Mouse (Mus musculus) intestine, embryonic 15.5 days (tissue): ENCODE results near the gene Chn2. TPM values are rescaled to one million over a fixed set of nuclear protein-coding genes. Genes with fewer than 3 reads are reported as not detected.

Source experiments
- ATAC-seq: fragments of 200-750 bp; cut with Nextera tagmentation; 2 replicates; pipeline ENCODE4 v1.8.0; 2017; ENCODE audit warnings: moderate TSS enrichment, moderate library complexity
- H3K27ac ChIP-seq: fragments of 300-500 bp; sonication (generic); 2 replicates; pipeline ENCODE4 v1.5.1; 2015; ENCODE audit warnings: mild to moderate bottlenecking, inconsistent platforms
- H3K27me3 ChIP-seq: fragments of 300-500 bp; sonication (generic); replicated peaks from 2 replicates; pipeline ENCODE4 v1.6.1; 2015; ENCODE audit warnings: inconsistent platforms
- H3K36me3 ChIP-seq: fragments of 300-500 bp; sonication (generic); 2 replicates; pipeline ENCODE4 v1.6.1; 2015; ENCODE audit warnings: inconsistent platforms
- H3K4me1 ChIP-seq: fragments of 300-500 bp; sonication (generic); replicated peaks from 2 replicates; pipeline ENCODE4 v1.6.1; 2015; ENCODE audit warnings: inconsistent platforms
- H3K4me2 ChIP-seq: fragments of 300-500 bp; sonication (generic); replicated peaks from 2 replicates; pipeline ENCODE4 v1.6.1; 2015; ENCODE audit warnings: mild to moderate bottlenecking, inconsistent platforms
- H3K4me3 ChIP-seq: fragments of 300-500 bp; sonication (generic); replicated peaks from 2 replicates; pipeline ENCODE4 v1.5.1; 2015; ENCODE audit warnings: inconsistent platforms
- H3K9ac ChIP-seq: fragments of 300-500 bp; sonication (generic); 2 replicates; pipeline ENCODE4 v1.6.1; 2015; ENCODE audit warnings: inconsistent platforms
- H3K9me3 ChIP-seq: fragments of 300-500 bp; sonication (generic); 2 replicates; pipeline ENCODE4 v1.6.1; 2016; ENCODE audit warnings: inconsistent platforms
- WGBS: fragments of 180-500 bp; shearing (Covaris S2); methylation state at CpG from one replicate; pipeline ENCODE4 v1.1.7; 2015; 5-methylcytosine and 5-hydroxymethylcytosine counted together
- polyA plus RNA-seq: library from polyadenylated mRNA; unstranded; fragments of >200 nt; fragmentation: Nextera tagmentation; extraction: Ambion mirVana; gene quantifications from 2 replicates; pipeline ENCODE4 v1.2.1, GENCODE M21; 2015

The Chn2 gene
- polyA plus RNA-seq, 1 experiment from 2014 or later = 20.8 TPM

DNA sequence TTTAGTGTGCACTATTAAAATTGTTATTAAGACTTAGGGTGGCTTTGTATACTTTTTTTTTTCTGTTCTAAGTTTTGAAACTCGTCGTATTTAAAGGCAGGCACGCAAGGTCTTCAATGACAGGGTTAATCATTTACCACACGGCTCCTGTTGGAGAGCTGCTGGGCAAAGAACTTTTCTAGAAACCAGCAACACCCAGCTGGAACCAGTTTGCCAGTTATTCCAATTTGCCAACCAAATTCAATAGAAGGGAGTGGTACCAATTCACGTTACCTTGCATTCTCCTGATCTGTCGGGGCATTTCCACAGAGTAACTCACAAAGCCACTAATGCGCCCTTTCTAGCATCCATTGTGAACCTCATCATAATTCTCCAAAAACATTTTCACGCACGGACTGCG, 290.8 kb downstream of the Chn2 start:
- no peaks in the 10 kb centered on the region for H3K36me3 ChIP-seq
- ATAC-seq = no peak
- no peaks in the 10 kb centered on the region for H3K9me3 ChIP-seq
- peak overlapping the region; percentile 18; the same call in 1 of the 2 replicates for H3K27ac ChIP-seq
- no peak overlapping the region for H3K4me3 ChIP-seq
- H3K4me1 ChIP-seq = peaks cover 24% of the 10 kb centered on the region
- H3K9ac ChIP-seq = no peak overlapping the region
- 73% methylated on average over 10 of the region's 10 CpGs for WGBS
- peaks cover 13% of the 10 kb centered on the region for H3K27me3 ChIP-seq
- peak overlapping the region; percentile 31; the same call in 1 of the 2 replicates for H3K4me2 ChIP-seq

DNA sequence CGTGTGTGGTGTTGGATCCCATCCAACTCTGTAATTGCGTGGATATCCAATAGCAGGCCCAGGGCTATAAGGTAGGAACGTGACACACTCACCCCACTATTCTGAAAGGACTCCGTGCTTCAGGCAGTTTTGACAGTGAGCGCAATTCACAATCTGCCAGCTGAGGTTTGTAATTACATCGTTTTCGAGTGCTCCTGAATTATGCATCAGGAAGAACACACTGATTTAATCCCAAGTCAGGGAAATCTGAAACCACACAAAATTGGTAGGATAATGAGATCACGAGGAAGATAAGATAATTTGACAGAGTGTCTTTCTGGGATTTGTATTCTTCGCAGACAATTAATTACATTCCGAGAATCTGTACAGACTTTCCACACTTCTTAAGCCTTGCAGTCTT, 292.4 kb downstream of the Chn2 start:
- Histone ChIP-seq H3K9ac (no peak overlapping the region), H3K27ac (no peak overlapping the region), H3K9me3 (no peaks in the 10 kb centered on the region), H3K4me1 (peaks cover 22% of the 10 kb centered on the region), H3K27me3 (peaks cover 4% of the 10 kb centered on the region; the same call in 1 of the 2 replicates), H3K36me3 (no peaks in the 10 kb centered on the region), H3K4me2 (no peak overlapping the region), H3K4me3 (no peak overlapping the region)
- 45% methylated on average over 10 of the region's 10 CpGs for WGBS
- no peak for ATAC-seq

DNA sequence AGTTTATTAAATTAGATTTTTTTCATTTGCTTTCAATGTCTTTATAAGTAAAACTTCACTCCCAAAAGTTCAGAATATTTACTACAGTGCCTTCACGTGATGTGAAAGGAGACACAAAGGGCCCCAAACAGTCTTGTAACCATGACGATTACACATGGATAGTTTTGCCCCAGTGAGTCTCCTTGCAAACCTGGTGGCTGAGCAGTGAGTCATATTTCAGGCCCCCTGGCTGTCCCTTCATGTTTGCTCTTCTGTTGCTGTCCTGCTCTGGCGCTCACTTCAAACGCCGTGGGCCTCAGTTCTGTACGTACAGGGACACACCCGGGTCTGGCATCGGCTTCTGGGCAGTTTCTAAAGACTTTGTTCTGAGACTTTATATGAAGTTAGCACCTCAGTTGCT, 292.8 kb downstream of the Chn2 start:
- H3K27ac ChIP-seq = 0 out of 2 replicates have a peak overlapping the region, but pooled peaks have one; percentile 1
- no peak overlapping the region for H3K9ac ChIP-seq
- H3K9me3 ChIP-seq = no peaks in the 10 kb centered on the region
- ATAC-seq = peak; percentile 38
- H3K4me1 ChIP-seq = peaks cover 17% of the 10 kb centered on the region
- no peaks in the 10 kb centered on the region for H3K36me3 ChIP-seq
- H3K4me2 ChIP-seq = peak overlapping the region; percentile 30
- WGBS = 32% methylated on average over 8 of the region's 8 CpGs
- H3K4me3 ChIP-seq = no peak overlapping the region
- no peaks in the 10 kb centered on the region; the same call in 1 of the 2 replicates for H3K27me3 ChIP-seq

DNA sequence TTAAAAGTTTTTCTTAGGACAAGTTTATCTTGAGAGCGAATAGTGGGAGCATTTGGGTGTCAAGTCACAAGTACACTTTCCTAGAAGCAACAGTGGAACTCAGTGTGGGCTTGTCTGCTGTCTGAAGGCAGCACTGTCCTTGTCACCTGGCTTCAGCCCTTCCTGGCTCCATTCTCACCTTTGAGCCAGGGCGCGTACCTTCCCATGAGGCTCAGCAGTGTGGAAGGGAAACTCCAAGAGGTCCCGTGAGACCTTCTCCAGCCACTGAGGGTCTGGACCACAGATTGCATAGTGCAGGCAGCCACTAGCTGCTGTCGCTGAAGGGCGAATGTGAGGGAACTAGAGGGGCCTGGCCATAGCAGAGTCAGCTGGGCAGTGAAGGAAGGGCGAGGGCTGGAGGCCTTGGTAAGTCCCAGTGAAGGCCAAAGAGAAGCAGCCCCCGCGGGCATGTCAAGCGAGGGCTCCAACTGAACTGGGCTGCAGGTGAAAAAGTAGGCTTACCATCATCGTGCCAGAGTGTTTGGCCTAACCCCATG, 293.8 kb downstream of the Chn2 start:
- Histone ChIP-seq H3K9me3 (no peaks in the 10 kb centered on the region), H3K4me3 (no peak overlapping the region), H3K4me1 (peaks cover 14% of the 10 kb centered on the region), H3K27ac (peak overlapping the region; percentile 70), H3K4me2 (peak overlapping the region; percentile 25; the same call in 1 of the 2 replicates), H3K27me3 (no peaks in the 10 kb centered on the region), H3K36me3 (no peaks in the 10 kb centered on the region), H3K9ac (no peak overlapping the region)
- WGBS = 58% methylated on average over 11 of the region's 11 CpGs
- ATAC-seq = peak; percentile 16

DNA sequence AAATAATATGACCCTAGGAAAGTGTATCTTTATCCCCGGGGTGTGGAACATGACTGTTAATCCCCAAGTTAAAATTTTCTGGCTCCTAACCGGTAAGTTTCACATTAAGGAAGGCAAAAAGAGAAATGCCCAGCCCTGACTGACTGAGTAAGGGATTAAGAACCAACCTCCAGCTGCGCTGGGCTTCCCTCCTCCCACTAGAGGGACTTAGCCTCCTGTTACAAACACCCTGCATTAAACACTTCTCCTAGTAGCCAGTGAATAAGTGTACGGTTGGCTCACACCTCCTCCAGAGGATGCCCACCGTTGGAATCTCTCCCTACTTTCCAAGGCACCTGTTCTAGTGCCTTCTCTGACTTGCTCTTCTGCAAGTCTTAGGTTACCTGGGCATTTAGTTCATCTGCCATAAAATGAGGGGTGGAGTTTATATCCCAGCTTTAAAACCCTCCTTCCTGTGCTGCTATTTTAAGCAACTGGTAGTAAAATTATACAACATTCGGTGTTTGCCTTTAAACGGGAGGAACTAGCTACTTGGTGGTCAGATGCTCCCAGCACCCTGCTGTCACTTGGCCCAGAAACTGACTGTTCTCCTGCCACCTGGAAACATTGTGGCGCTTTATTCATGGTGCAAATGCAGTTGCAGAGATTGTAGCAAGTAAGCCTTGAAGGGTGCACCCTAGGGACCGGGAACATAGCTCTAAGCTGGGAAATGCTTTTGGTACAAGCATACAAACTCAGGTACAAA, 294.5 kb downstream of the Chn2 start:
- Histone ChIP-seq H3K4me2 (0 out of 2 replicates have a peak overlapping the region, but pooled peaks have one; percentile 18), H3K4me3 (no peak overlapping the region), H3K4me1 (peaks cover 13% of the 10 kb centered on the region), H3K27ac (peak overlapping the region; percentile 79), H3K9me3 (no peaks in the 10 kb centered on the region), H3K9ac (no peak overlapping the region), H3K36me3 (no peaks in the 10 kb centered on the region), H3K27me3 (no peaks in the 10 kb centered on the region)
- WGBS = 35% methylated on average over 9 of the region's 9 CpGs
- ATAC-seq = peak; percentile 58

DNA sequence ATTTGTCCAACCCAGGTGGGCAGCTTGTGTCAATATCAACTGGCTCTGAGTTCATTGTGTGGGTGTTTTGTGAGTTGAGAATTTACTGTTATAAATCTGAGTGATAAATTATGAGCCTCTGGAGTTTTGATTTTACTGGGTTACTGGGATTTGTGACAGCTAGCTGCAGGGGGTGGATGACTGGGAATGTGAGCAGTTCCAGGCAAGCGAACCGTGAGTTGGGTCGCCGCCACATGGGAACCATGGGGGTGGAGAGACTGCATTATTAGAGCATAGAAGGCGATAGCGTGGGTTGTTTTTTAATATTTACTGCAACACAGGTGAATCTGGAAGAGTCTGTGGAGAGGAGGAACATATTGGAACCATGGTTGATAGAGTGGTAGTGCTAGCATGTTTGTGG, 298.0 kb downstream of the Chn2 start:
- 82% methylated on average over 6 of the region's 6 CpGs for WGBS
- peaks cover 8% of the 10 kb centered on the region; the same call in 1 of the 2 replicates for H3K4me1 ChIP-seq
- no peak overlapping the region for H3K4me2 ChIP-seq
- H3K27ac ChIP-seq = no peak overlapping the region
- H3K36me3 ChIP-seq = no peaks in the 10 kb centered on the region
- no peaks in the 10 kb centered on the region for H3K9me3 ChIP-seq
- no peaks in the 10 kb centered on the region for H3K27me3 ChIP-seq
- H3K9ac ChIP-seq = no peak overlapping the region
- ATAC-seq = no peak
- H3K4me3 ChIP-seq = no peak overlapping the region

DNA sequence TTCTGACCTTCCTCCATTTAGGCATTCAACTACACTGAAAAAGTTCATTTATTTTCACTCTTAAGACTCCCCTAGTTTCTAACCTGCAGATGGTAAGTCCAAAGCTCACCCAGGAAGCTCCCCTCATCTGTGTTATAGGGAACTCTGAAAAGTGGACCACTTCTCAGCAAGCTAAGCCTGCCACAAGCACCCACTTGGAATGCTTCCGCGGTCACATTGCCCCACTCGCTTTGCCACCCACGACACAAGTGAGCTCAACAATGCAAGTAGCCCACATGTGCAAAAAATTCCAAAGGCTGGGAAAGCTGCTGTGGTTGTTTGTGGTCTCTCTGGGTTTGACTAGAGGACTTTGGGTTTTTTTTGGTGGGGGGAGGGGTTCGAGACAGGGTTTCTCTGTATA, 301.8 kb downstream of the Chn2 start:
- Histone ChIP-seq H3K9ac (no peak overlapping the region), H3K9me3 (no peaks in the 10 kb centered on the region), H3K4me2 (no peak overlapping the region), H3K27ac (no peak overlapping the region), H3K27me3 (no peaks in the 10 kb centered on the region), H3K36me3 (no peaks in the 10 kb centered on the region), H3K4me3 (no peak overlapping the region), H3K4me1 (0 out of 2 replicates have a peak, but pooled peaks cover 2% of the 10 kb centered on the region)
- 92% methylated on average over 5 of the region's 5 CpGs for WGBS
- ATAC-seq = no peak

DNA sequence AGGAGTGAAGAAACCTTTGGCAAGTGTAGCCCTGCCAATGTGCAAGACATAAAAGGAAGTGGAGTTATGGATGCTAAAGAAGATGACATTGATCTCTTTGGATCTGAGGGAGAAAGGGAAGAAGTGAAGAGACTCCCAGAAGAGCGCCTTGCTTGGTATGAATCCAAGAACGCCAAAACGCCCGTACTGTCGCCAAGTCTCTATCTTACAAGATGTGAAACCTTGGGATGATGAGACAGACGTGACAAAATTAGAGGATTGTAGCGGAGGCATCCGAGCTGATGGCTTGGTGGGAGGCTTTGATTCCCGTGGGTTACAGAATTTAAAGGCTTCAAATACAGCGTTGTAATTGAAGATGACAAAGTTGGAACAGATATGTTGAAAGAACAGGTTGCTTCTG, 302.9 kb downstream of the Chn2 start:
- 92% methylated on average over 10 of the region's 10 CpGs for WGBS

More for the DNA sequence above, 302.9 kb downstream of the Chn2 start:
- H3K27me3 ChIP-seq = no peaks in the 10 kb centered on the region
- H3K9ac ChIP-seq = no peak overlapping the region
- no peak overlapping the region for H3K27ac ChIP-seq
- H3K36me3 ChIP-seq = no peaks in the 10 kb centered on the region
- no peak overlapping the region for H3K4me2 ChIP-seq
- H3K4me3 ChIP-seq = no peak overlapping the region
- no peaks in the 10 kb centered on the region for H3K9me3 ChIP-seq
- H3K4me1 ChIP-seq = 0 out of 2 replicates have a peak, but pooled peaks cover 2% of the 10 kb centered on the region
- no peak for ATAC-seq

Other genes with a start within 250 kb of the Chn2 start
- gene Tril, start 218.7 kb upstream of the Chn2 start, polyA plus RNA-seq = 14.6 and 17.4 TPM in 2 replicates
- 0.09 and 0.35 TPM in 2 replicates for gene Cpvl, start 60.9 kb upstream of the Chn2 start, polyA plus RNA-seq